Mouse (Mus musculus) spleen, adult 2 months (tissue): ENCODE measurements around the gene Bcl2a1a.
"Not testable (repeated sequence)": the region's sequence is repeated elsewhere in the genome, so short reads cannot be mapped to it uniquely, and the experiment has no call there.

Source experiments
- CTCF ChIP-seq: fragments of 200-500 bp; IDR thresholded peaks from 2 replicates; pipeline ENCODE4 v1.5.1; 2011; ENCODE audit warnings: mild to moderate bottlenecking, inconsistent platforms; ENCODE audit not compliant: insufficient read depth, insufficient read length, insufficient replicate concordance; ENCODE audit errors: extremely low read depth
- POLR2A ChIP-seq: fragments of 200-500 bp; IDR thresholded peaks from 2 replicates; pipeline ENCODE4 v1.6.1; 2011; ENCODE audit warnings: low read depth, low read length, inconsistent platforms

- TF ChIP-seq CTCF, POLR2A: not testable (repeated sequence)
Observed at GRCm38 (mm10) chr9:88976875-88977274, 20.2 kb downstream of the Bcl2a1a start.
